Mouse (Mus musculus): Measurements from ENCODE around the gene Fgf18. TPM values are rescaled to one million over a fixed set of nuclear protein-coding genes. Genes with fewer than 3 reads are reported as not detected.

Fgf18 gene
- polyA plus RNA-seq, 1 experiment from 2014 or later, result 1.8 TPM

DNA sequence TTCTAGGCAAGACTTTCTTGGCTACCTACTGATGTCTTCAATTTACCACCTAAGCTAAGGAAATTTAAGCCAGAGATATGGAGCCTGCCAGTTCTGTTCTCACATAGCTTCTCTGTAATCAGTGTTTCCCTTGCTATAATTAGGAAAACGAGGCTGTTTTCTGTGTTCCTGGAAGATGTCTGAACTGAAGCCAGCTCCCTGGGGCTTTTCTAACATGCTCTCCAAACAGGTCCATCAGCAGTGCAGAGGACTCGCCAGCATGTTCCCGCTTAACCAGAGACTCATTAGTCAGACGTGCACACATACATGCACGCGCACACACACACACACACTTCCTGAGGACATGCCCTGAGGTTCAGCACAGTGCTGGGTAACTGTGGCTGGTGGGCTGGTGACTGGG is 57.3 kb downstream of the Fgf18 start:
- no peak overlapping the region for H3K4me3 ChIP-seq (replicated peaks; ENCODE audit: low read length)
- 0 out of 2 replicates have a peak, but pooled peaks cover 2% of the 10 kb centered on the region for H3K27me3 ChIP-seq (ENCODE audit: control insufficient read depth, insufficient read depth, low read length)
- H3K4me2 ChIP-seq (ENCODE audit: low read depth, low read length), result no peak overlapping the region
- H3K36me3 ChIP-seq (ENCODE audit: control insufficient read depth, insufficient read depth, low read length), result no peaks in the 10 kb centered on the region
- H3K9me3 ChIP-seq (replicated peaks; ENCODE audit: control insufficient read depth, low read length), result 0 out of 2 replicates have a peak, but pooled peaks cover 4% of the 10 kb centered on the region
- 75% methylated on average over 6 of the region's 6 CpGs for WGBS
- no peak for ATAC-seq (ENCODE audit: insufficient read depth, low FRiP score)
- H3K4me1 ChIP-seq (ENCODE audit: control insufficient read depth, insufficient read depth, low read length), result no peaks in the 10 kb centered on the region
- H3K9ac ChIP-seq (ENCODE audit: low read length), result no peak overlapping the region
- no peak overlapping the region for H3K27ac ChIP-seq (ENCODE audit: low read length)

DNA sequence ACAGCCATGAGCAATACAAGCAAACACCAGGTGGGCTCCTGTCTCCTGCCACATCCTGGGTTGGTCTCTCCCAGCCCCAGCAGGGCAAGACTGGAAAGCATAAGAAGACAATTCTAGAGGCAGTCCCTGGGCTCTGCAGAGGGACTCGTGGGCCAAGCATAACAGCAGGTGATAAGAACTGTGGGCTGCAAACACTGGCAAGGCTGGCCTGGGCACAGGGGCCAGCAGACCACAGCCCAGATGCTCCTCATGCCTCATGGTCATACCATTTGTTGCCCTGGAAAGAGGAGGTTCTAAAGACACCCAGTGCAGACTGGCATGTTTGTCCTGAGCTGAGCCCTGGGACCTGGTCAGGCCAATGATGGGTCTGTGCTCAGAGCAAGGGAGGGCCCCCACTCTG is 59.0 kb downstream of the Fgf18 start:
- Histone ChIP-seq H3K4me3 (replicated peaks; ENCODE audit: low read length) (no peak overlapping the region), H3K27ac (ENCODE audit: low read length) (no peak overlapping the region), H3K36me3 (ENCODE audit: control insufficient read depth, insufficient read depth, low read length) (no peaks in the 10 kb centered on the region), H3K4me1 (ENCODE audit: control insufficient read depth, insufficient read depth, low read length) (no peaks in the 10 kb centered on the region), H3K9ac (ENCODE audit: low read length) (no peak overlapping the region), H3K4me2 (ENCODE audit: low read depth, low read length) (no peak overlapping the region), H3K27me3 (ENCODE audit: control insufficient read depth, insufficient read depth, low read length) (no peaks in the 10 kb centered on the region), H3K9me3 (replicated peaks; ENCODE audit: control insufficient read depth, low read length) (no peaks in the 10 kb centered on the region)
- ATAC-seq (ENCODE audit: insufficient read depth, low FRiP score), result no peak
- WGBS, result 32% methylated on average over 1 of the region's 1 CpGs

DNA sequence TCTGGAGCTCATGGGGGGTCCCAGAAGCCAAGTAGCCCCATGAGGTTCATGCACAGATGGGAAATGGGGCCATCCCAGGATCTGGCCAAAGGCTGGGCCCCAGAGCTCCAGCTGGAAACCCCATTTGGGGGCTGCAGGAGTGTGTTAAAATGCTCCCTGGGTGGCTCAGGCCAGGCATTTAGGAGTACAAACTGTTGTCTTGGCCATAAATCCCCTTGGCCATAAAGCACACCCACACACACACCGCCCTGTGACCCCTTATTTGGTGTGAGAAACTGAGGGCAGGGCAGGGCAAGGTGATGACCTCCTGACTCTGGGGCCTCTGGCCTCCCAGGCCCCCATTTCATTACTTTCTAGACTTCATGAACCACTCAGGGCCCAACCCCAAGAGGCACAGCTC is 61.2 kb downstream of the Fgf18 start:
- H3K27me3 ChIP-seq (ENCODE audit: control insufficient read depth, insufficient read depth, low read length), result no peaks in the 10 kb centered on the region
- H3K36me3 ChIP-seq (ENCODE audit: control insufficient read depth, insufficient read depth, low read length), result no peaks in the 10 kb centered on the region
- H3K9me3 ChIP-seq (replicated peaks; ENCODE audit: control insufficient read depth, low read length), result no peaks in the 10 kb centered on the region
- no peak for ATAC-seq (ENCODE audit: insufficient read depth, low FRiP score)
- no peaks in the 10 kb centered on the region for H3K4me1 ChIP-seq (ENCODE audit: control insufficient read depth, insufficient read depth, low read length)
- no peak overlapping the region for H3K9ac ChIP-seq (ENCODE audit: low read length)
- H3K27ac ChIP-seq (ENCODE audit: low read length), result no peak overlapping the region
- no peak overlapping the region for H3K4me2 ChIP-seq (ENCODE audit: low read depth, low read length)
- WGBS, result 79% methylated on average over 1 of the region's 1 CpGs
- H3K4me3 ChIP-seq (replicated peaks; ENCODE audit: low read length), result no peak overlapping the region

DNA sequence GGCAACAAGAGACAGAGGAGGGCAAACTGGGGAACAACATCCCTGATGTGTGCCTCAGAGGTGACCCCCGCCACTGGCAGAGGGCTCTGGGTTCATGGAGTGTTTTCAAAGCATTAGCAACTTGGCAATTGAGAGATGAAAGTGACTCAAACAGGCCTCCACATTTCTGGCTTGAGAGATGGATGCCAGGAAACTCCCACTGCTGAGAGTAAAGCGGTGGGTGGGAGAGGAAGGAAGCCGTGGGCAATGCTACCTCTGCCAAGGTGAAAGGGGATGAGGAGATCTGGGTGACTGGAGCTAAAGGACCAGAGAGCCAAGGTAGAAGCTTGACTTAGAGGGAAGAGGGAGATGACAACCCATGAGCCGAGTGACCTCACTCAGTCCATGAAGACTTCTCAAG is 61.7 kb downstream of the Fgf18 start:
- Histone ChIP-seq H3K4me3 (replicated peaks; ENCODE audit: low read length) (no peak overlapping the region), H3K27ac (ENCODE audit: low read length) (no peak overlapping the region), H3K36me3 (ENCODE audit: control insufficient read depth, insufficient read depth, low read length) (no peaks in the 10 kb centered on the region), H3K4me2 (ENCODE audit: low read depth, low read length) (no peak overlapping the region), H3K27me3 (ENCODE audit: control insufficient read depth, insufficient read depth, low read length) (no peaks in the 10 kb centered on the region), H3K9ac (ENCODE audit: low read length) (no peak overlapping the region), H3K9me3 (replicated peaks; ENCODE audit: control insufficient read depth, low read length) (no peaks in the 10 kb centered on the region), H3K4me1 (ENCODE audit: control insufficient read depth, insufficient read depth, low read length) (no peaks in the 10 kb centered on the region)
- WGBS, result 72% methylated on average over 4 of the region's 4 CpGs
- ATAC-seq (ENCODE audit: insufficient read depth, low FRiP score), result no peak

DNA sequence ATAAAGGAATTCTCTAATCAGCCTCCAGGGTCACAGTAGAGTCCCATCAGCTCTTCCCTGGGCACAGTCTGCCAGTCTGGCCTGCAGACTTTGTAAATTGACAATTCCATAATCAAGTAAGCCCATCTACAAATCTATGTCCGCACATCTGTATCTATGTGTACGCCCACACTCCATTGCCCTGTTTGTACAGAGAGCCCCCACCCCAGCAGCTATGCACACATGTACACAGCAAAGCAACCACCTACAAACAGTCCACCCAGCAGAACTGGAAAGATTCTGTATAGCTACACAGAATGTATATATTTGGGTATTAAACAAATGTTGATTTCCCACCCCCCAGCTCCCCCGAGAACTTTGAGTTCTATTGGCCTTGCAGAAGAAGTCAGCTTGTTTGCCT is 62.1 kb downstream of the Fgf18 start:
- Histone ChIP-seq H3K36me3 (ENCODE audit: control insufficient read depth, insufficient read depth, low read length) (no peaks in the 10 kb centered on the region), H3K27me3 (ENCODE audit: control insufficient read depth, insufficient read depth, low read length) (no peaks in the 10 kb centered on the region), H3K4me1 (ENCODE audit: control insufficient read depth, insufficient read depth, low read length) (no peaks in the 10 kb centered on the region), H3K27ac (ENCODE audit: low read length) (no peak overlapping the region), H3K9me3 (replicated peaks; ENCODE audit: control insufficient read depth, low read length) (no peaks in the 10 kb centered on the region), H3K9ac (ENCODE audit: low read length) (no peak overlapping the region), H3K4me2 (ENCODE audit: low read depth, low read length) (no peak overlapping the region), H3K4me3 (replicated peaks; ENCODE audit: low read length) (no peak overlapping the region)
- no peak for ATAC-seq (ENCODE audit: insufficient read depth, low FRiP score)
- WGBS, result 86% methylated on average over 3 of the region's 3 CpGs

DNA sequence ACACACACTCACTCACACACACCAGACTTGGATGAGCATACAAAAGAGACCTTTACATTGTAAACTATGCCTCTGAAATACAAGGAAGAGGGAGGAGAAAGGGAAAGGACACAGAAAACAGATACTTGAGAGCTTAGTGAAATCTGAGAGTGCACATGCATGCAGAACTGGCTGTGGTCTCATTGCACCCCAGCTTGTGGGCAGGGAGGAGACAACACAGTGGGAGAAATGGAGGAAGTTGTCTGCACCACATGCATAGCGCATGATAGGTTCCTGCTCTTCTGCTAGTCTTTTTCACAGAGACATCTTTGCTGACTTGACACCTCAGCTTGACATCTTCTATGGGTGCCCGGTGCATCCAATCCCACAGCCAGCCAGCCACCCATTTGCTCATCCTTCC is 63.2 kb downstream of the Fgf18 start:
- no peaks in the 10 kb centered on the region for H3K4me1 ChIP-seq (ENCODE audit: control insufficient read depth, insufficient read depth, low read length)
- no peak for ATAC-seq (ENCODE audit: insufficient read depth, low FRiP score)
- 89% methylated on average over 2 of the region's 2 CpGs for WGBS

DNA sequence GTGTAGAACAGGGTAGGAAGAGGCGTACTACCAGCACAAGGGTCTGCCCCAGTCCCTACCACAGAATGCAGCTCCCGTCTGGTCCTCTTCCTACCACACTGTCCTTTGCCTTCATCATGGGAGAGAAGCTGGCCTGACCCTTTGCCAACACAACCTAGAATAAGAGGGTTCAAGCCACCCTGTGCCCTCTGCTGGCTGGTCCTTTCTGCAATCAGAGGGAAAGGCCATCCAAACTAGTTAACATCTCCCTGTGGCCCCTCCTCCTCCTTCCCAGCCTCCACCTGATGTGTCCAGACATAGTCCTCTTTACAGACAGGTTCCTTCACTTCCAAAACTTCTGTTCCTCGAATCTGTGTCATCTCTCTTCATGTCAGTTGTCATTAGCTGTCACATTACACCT is 66.0 kb downstream of the Fgf18 start:
- no peak overlapping the region for H3K9ac ChIP-seq (ENCODE audit: low read length)
- H3K4me1 ChIP-seq (ENCODE audit: control insufficient read depth, insufficient read depth, low read length), result no peaks in the 10 kb centered on the region
- no peaks in the 10 kb centered on the region for H3K36me3 ChIP-seq (ENCODE audit: control insufficient read depth, insufficient read depth, low read length)
- H3K27me3 ChIP-seq (ENCODE audit: control insufficient read depth, insufficient read depth, low read length), result no peaks in the 10 kb centered on the region
- no peak overlapping the region for H3K27ac ChIP-seq (ENCODE audit: low read length)
- no peak overlapping the region for H3K4me2 ChIP-seq (ENCODE audit: low read depth, low read length)
- H3K4me3 ChIP-seq (replicated peaks; ENCODE audit: low read length), result no peak overlapping the region
- no peaks in the 10 kb centered on the region for H3K9me3 ChIP-seq (replicated peaks; ENCODE audit: control insufficient read depth, low read length)
- ATAC-seq (ENCODE audit: insufficient read depth, low FRiP score), result no peak
- WGBS, result 73% methylated on average over 3 of the region's 3 CpGs

More for the DNA sequence above, 63.2 kb downstream of the Fgf18 start:
- no peaks in the 10 kb centered on the region for H3K27me3 ChIP-seq (ENCODE audit: control insufficient read depth, insufficient read depth, low read length)
- no peak overlapping the region for H3K4me3 ChIP-seq (replicated peaks; ENCODE audit: low read length)
- H3K9me3 ChIP-seq (replicated peaks; ENCODE audit: control insufficient read depth, low read length), result no peaks in the 10 kb centered on the region
- H3K27ac ChIP-seq (ENCODE audit: low read length), result no peak overlapping the region
- no peak overlapping the region for H3K4me2 ChIP-seq (ENCODE audit: low read depth, low read length)
- H3K9ac ChIP-seq (ENCODE audit: low read length), result no peak overlapping the region
- no peaks in the 10 kb centered on the region for H3K36me3 ChIP-seq (ENCODE audit: control insufficient read depth, insufficient read depth, low read length)

DNA sequence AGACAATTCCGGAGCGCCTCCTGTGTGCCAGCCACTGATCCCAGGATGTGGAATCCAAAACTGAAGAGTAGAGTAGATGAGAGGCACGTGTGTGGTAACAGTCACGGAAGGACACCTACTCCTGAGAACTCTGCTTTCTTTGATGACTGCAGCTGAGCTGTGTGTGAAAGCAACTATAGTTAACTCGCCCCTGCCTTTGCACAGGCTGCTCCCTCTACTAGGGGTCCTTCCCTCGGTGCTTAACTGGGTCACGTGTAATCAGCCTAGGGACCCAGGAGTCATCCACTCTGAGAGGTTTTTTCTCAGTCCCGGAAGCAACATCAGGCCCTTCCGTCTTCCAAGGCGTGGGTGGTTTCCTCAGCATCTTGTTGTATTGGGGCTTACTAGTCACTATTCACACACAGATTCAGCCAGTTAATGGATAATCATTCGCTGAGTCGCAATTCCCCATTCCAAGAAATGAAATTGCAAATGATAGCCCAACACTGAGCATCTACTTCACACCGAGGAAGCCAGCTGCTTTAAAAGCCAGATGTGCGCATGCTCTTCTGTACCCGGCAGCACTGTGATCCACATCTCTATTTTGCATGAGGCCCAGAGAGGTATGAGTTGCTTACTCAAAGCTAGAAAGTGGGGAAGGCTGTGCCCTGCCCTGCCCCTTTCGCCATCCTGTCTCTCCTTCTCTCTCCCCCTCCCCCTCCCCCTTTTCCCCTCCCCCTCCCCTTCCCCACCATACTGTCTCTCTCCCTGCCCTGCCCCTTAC is 67.0 kb downstream of the Fgf18 start:
- no peak overlapping the region for H3K9ac ChIP-seq (ENCODE audit: low read length)
- no peaks in the 10 kb centered on the region for H3K4me1 ChIP-seq (ENCODE audit: control insufficient read depth, insufficient read depth, low read length)
- ATAC-seq (ENCODE audit: insufficient read depth, low FRiP score), result no peak
- no peak overlapping the region for H3K27ac ChIP-seq (ENCODE audit: low read length)
- no peaks in the 10 kb centered on the region for H3K9me3 ChIP-seq (replicated peaks; ENCODE audit: control insufficient read depth, low read length)
- H3K36me3 ChIP-seq (ENCODE audit: control insufficient read depth, insufficient read depth, low read length), result no peaks in the 10 kb centered on the region
- H3K4me3 ChIP-seq (replicated peaks; ENCODE audit: low read length), result no peak overlapping the region
- no peak overlapping the region for H3K4me2 ChIP-seq (ENCODE audit: low read depth, low read length)
- 54% methylated on average over 16 of the region's 16 CpGs for whole genome bisulfite sequencing
- no peaks in the 10 kb centered on the region for H3K27me3 ChIP-seq (ENCODE audit: control insufficient read depth, insufficient read depth, low read length)

DNA sequence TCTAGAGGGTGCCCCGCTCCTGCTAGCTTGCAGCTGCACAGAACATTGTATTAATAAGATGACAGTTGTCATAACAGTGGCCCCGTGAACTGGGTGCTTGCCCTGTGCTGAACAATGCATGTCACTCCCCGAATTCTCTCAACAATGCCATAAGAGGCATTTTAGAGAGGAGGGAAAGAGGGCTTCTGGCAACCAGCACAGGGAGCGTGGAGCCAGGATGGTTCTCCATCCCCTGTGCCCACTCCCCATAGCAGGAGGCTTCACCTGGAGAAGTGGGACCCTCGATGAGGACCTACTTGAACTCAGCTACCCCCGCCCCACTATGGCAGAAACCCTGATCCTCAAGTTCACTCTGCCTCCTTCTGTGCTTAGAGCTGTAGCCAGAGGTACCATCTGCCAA is 67.8 kb downstream of the Fgf18 start:
- Histone ChIP-seq H3K4me1 (ENCODE audit: control insufficient read depth, insufficient read depth, low read length) (no peaks in the 10 kb centered on the region; the same call in 1 of the 2 replicates), H3K27ac (ENCODE audit: low read length) (no peak overlapping the region), H3K4me3 (replicated peaks; ENCODE audit: low read length) (no peak overlapping the region), H3K9me3 (replicated peaks; ENCODE audit: control insufficient read depth, low read length) (no peaks in the 10 kb centered on the region), H3K36me3 (ENCODE audit: control insufficient read depth, insufficient read depth, low read length) (no peaks in the 10 kb centered on the region), H3K27me3 (ENCODE audit: control insufficient read depth, insufficient read depth, low read length) (no peaks in the 10 kb centered on the region), H3K9ac (ENCODE audit: low read length) (no peak overlapping the region), H3K4me2 (ENCODE audit: low read depth, low read length) (no peak overlapping the region)
- WGBS, result 49% methylated on average over 6 of the region's 6 CpGs
- ATAC-seq (ENCODE audit: insufficient read depth, low FRiP score), result no peak
